Mouse (Mus musculus) CH12.LX (cell line): ENCODE data around the gene Atl1. TPM values are rescaled to one million over a fixed set of nuclear protein-coding genes. Genes with fewer than 3 reads are reported as not detected.

Experiments
- DNase-seq: peaks from one replicate; pipeline ENCODE4 v3.0.0-alpha.2; 2013; ENCODE audit errors: extremely low read depth
- H3K27ac ChIP-seq: 2 replicates; pipeline ENCODE4 v1.5.1; 2012; ENCODE audit warnings: low read depth, mild to moderate bottlenecking, control low read depth, moderate library complexity; ENCODE audit not compliant: insufficient read depth
- H3K27me3 ChIP-seq: replicated peaks from 2 replicates; pipeline ENCODE3; 2012; ENCODE audit warnings: inconsistent platforms
- H3K36me3 ChIP-seq, 2 experiments: replicated peaks in 1 of 2; 2 replicates each; pipeline versions ENCODE3 to v1.6.1; 2012; ENCODE audit warnings: inconsistent platforms in 1 of 2, low read length in 1 of 2, mild to moderate bottlenecking in 1 of 2, mixed read lengths in 1 of 2, moderate library complexity in 1 of 2; ENCODE audit not compliant: control insufficient read depth in 1 of 2, insufficient read depth in 1 of 2
- H3K4me1 ChIP-seq, 2 experiments: 2 replicates each; pipeline ENCODE4 v1.6.1; 2012; ENCODE audit warnings: inconsistent platforms in 1 of 2, moderate library complexity in 1 of 2; ENCODE audit not compliant: insufficient read depth in 2 of 2, control insufficient read depth in 1 of 2
- H3K4me2 ChIP-seq: 2 replicates; pipeline ENCODE4 v1.6.1; 2012; ENCODE audit warnings: low read depth, mild to moderate bottlenecking, control low read depth; ENCODE audit not compliant: poor library complexity, insufficient read depth, severe bottlenecking
- H3K4me3 ChIP-seq, 3 experiments: fragments of 150-350 bp in 1 of 3; sonication (generic) in 1 of 3; replicated peaks in 1 of 3; 2 replicates each; pipeline versions ENCODE3 to v1.5.1; 2011 to 2012; ENCODE audit warnings: low read depth in 2 of 3, low read length in 2 of 3, mild to moderate bottlenecking in 2 of 3, moderate library complexity in 2 of 3, control low read depth in 1 of 3, improper control_type of control experiment in 1 of 3, inconsistent platforms in 1 of 3, mixed read lengths in 1 of 3; ENCODE audit not compliant: poor library complexity in 1 of 3
- H3K79me2 ChIP-seq: replicated peaks from 2 replicates; pipeline ENCODE4 v1.6.1; 2012; ENCODE audit warnings: mild to moderate bottlenecking, moderate library complexity; ENCODE audit not compliant: control insufficient read depth, poor library complexity, insufficient read depth, severe bottlenecking; ENCODE audit errors: extremely low read depth
- H3K9ac ChIP-seq: 2 replicates; pipeline ENCODE4 v1.6.1; 2012; ENCODE audit warnings: low read depth, mild to moderate bottlenecking, control low read depth, moderate library complexity; ENCODE audit not compliant: insufficient read depth
- H3K9me3 ChIP-seq: replicated peaks from 2 replicates; pipeline ENCODE3; 2012; ENCODE audit warnings: low read length, inconsistent platforms, mixed read lengths
- BHLHE40 ChIP-seq: IDR thresholded peaks from 2 replicates; pipeline ENCODE4 v1.6.1; 2011; ENCODE audit warnings: mild to moderate bottlenecking, low read depth, low read length, improper control_type of control experiment
- CHD1 ChIP-seq: IDR thresholded peaks from 2 replicates; pipeline ENCODE4 v1.6.1; 2012; ENCODE audit warnings: low read depth, low read length, improper control_type of control experiment, inconsistent platforms
- CHD2 ChIP-seq: IDR thresholded peaks from 2 replicates; pipeline ENCODE4 v1.6.1; 2011; ENCODE audit warnings: low read length, improper control_type of control experiment
- CTCF ChIP-seq, 2 experiments: IDR thresholded peaks in 1 of 2; conservative IDR thresholded peaks in 1 of 2; 2 replicates each; pipeline ENCODE4 v1.5.1; 2011 to 2012; ENCODE audit warnings: low read depth in 2 of 2, low read length in 2 of 2, improper control_type of control experiment in 1 of 2, inconsistent platforms in 1 of 2, mild to moderate bottlenecking in 1 of 2, moderate library complexity in 1 of 2
- E2F4 ChIP-seq: IDR thresholded peaks from 2 replicates; pipeline ENCODE4 v1.6.1; 2011; ENCODE audit warnings: low read depth, low read length, improper control_type of control experiment; ENCODE audit not compliant: insufficient replicate concordance
- ETS1 ChIP-seq: conservative IDR thresholded peaks from 2 replicates; pipeline ENCODE4 v1.6.1; 2012; ENCODE audit warnings: low read depth, mild to moderate bottlenecking, inconsistent platforms, low read length, improper control_type of control experiment, moderate library complexity
- HCFC1 ChIP-seq: IDR thresholded peaks from 2 replicates; pipeline ENCODE4 v1.6.1; 2012; ENCODE audit warnings: low read depth, mild to moderate bottlenecking, inconsistent platforms, low read length, improper control_type of control experiment
- JUN ChIP-seq: IDR thresholded peaks from 2 replicates; pipeline ENCODE4 v1.6.1; 2011; ENCODE audit warnings: low read depth, mild to moderate bottlenecking, low read length, improper control_type of control experiment, moderate library complexity; ENCODE audit not compliant: insufficient read depth
- JUND ChIP-seq: conservative IDR thresholded peaks from 2 replicates; pipeline ENCODE4 v1.6.1; 2011; ENCODE audit warnings: low read depth, low read length, improper control_type of control experiment
- KAT2A ChIP-seq: IDR thresholded peaks from 2 replicates; pipeline ENCODE4 v1.6.1; 2012; ENCODE audit warnings: low read length, improper control_type of control experiment, inconsistent platforms; ENCODE audit not compliant: insufficient replicate concordance
- MAZ ChIP-seq: IDR thresholded peaks from 2 replicates; pipeline ENCODE4 v1.6.1; 2012; ENCODE audit warnings: low read depth, mild to moderate bottlenecking, inconsistent platforms, low read length, improper control_type of control experiment, moderate library complexity
- MEF2A ChIP-seq: IDR thresholded peaks from 2 replicates; pipeline ENCODE4 v1.6.1; 2014; ENCODE audit warnings: low read depth, mild to moderate bottlenecking, inconsistent platforms, low read length, improper control_type of control experiment, borderline replicate concordance
- MXI1 ChIP-seq: IDR thresholded peaks from 2 replicates; pipeline ENCODE4 v1.6.1; 2011; ENCODE audit warnings: mild to moderate bottlenecking, low read depth, low read length, improper control_type of control experiment
- MYC ChIP-seq: IDR thresholded peaks from 2 replicates; pipeline ENCODE4 v1.6.1; 2011; ENCODE audit warnings: low read depth, mild to moderate bottlenecking, improper control_type of control experiment, low read length
- NELFE ChIP-seq: IDR thresholded peaks from 2 replicates; pipeline ENCODE4 v1.6.1; 2011; ENCODE audit warnings: low read depth, low read length, improper control_type of control experiment
- NRF1 ChIP-seq: IDR thresholded peaks from 2 replicates; pipeline ENCODE4 v1.6.1; 2014; ENCODE audit warnings: low read depth, mild to moderate bottlenecking, inconsistent platforms, low read length, improper control_type of control experiment, moderate library complexity
- PAX5 ChIP-seq: IDR thresholded peaks from 2 replicates; pipeline ENCODE4 v1.6.1; 2012; ENCODE audit warnings: low read length, inconsistent platforms, mixed read lengths
- POLR2A ChIP-seq: IDR thresholded peaks from 2 replicates; pipeline ENCODE4 v1.6.1; 2011; ENCODE audit warnings: low read depth, mild to moderate bottlenecking, improper control_type of control experiment, low read length
- SMC3 ChIP-seq: IDR thresholded peaks from 2 replicates; pipeline ENCODE4 v1.6.1; 2011; ENCODE audit warnings: low read depth, low read length, improper control_type of control experiment
- TBP ChIP-seq: conservative IDR thresholded peaks from 2 replicates; pipeline ENCODE4 v1.6.1; 2011; ENCODE audit warnings: low read depth, low read length, improper control_type of control experiment
- TCF12 ChIP-seq: IDR thresholded peaks from 2 replicates; pipeline ENCODE4 v1.6.1; 2014; ENCODE audit warnings: low read depth, mild to moderate bottlenecking, inconsistent platforms, low read length, improper control_type of control experiment
- USF2 ChIP-seq: conservative IDR thresholded peaks from 2 replicates; pipeline ENCODE4 v1.6.1; 2011; ENCODE audit warnings: low read depth, low read length, improper control_type of control experiment
- ZKSCAN1 ChIP-seq: IDR thresholded peaks from 2 replicates; pipeline ENCODE4 v1.6.1; 2012; ENCODE audit warnings: low read depth, inconsistent platforms, low read length, improper control_type of control experiment, borderline replicate concordance
- ZMIZ1 ChIP-seq: IDR thresholded peaks from 2 replicates; pipeline ENCODE4 v1.6.1; 2012; ENCODE audit warnings: low read depth, mild to moderate bottlenecking, inconsistent platforms, low read length, improper control_type of control experiment
- dilution Hi-C: fragments of 300-500 bp; cut with MboI; formaldehyde crosslinking; loops from 2 replicates; pipeline ENCODE4 v1.14.3; 2020; ENCODE audit warnings: low sequenced_read_pairs; ENCODE audit not compliant: extremely low pct_unique_long_range_greater_than_20kb, extremely low pct_ligation_motif_present
- in situ Hi-C: fragments of 300-500 bp; cut with MboI; formaldehyde crosslinking; loops from 3 replicates; pipeline ENCODE4 v1.14.3; 2019; ENCODE audit warnings: low sequenced_read_pairs, low pct_ligation_motif_present, low pct_unique_long_range_greater_than_20kb, mixed read lengths
- polyA plus RNA-seq: library from polyadenylated mRNA; unstranded; fragments of >175 nt; gene quantifications from 2 replicates; pipeline ENCODE4 v1.2.1, GENCODE M21; 2012; ENCODE audit warnings: low read depth; ENCODE audit not compliant: insufficient read length
- total RNA-seq, 2 experiments: library from RNA; depleted of rRNA; stranded (reverse); fragments of 300-350 nt in 1 of 2; fragments of >200 nt in 1 of 2; gene quantifications; 2 replicates each; pipeline ENCODE4 v1.2.3; 2012 to 2014

Gene Atl1
- total and polyA plus RNA-seq, 3 experiments: 0.51 to 0.74 (median 0.64) TPM

GRCm38 (mm10) chr12:69898119-69898518 is 5.7 kb downstream of the Atl1 start:
- Histone ChIP-seq H3K79me2 (no peaks in the 10 kb centered on the region), H3K27me3 (no peaks in the 10 kb centered on the region), H3K9ac (no peak overlapping the region), H3K27ac (no peak overlapping the region), H3K4me1 (peaks cover 0 to 7% of the 10 kb centered on the region in 2 experiments; a peak in 2 of 4 replicates), H3K36me3 (no peaks in the 10 kb centered on the region), H3K4me3 (no peak overlapping the region), H3K4me2 (no peak overlapping the region), H3K9me3 (peaks cover 2% of the 10 kb centered on the region)
- dilution Hi-C loops: no loop called here
- TF ChIP-seq PAX5: no peak
- no peak for TF ChIP-seq MEF2A
- no peak for TF ChIP-seq ETS1
- TF ChIP-seq TCF12: no peak
- TF ChIP-seq MAZ: no peak
- no peak for TF ChIP-seq MYC
- TF ChIP-seq ZKSCAN1: no peak
- no peak for TF ChIP-seq TBP
- no peak for TF ChIP-seq POLR2A
- no peak for TF ChIP-seq BHLHE40
- no peak for TF ChIP-seq HCFC1
- TF ChIP-seq CHD2: no peak
- in situ Hi-C loops: loop anchor here (10.0 kb wide), 1 partner anchor 133 kb away; no protein-coding TSS in a partner anchor
- no peak for DNase-seq

GRCm38 (mm10) chr12:69904991-69905390 is 12.6 kb downstream of the Atl1 start:
- no peak for DNase-seq
- H3K4me1 ChIP-seq: no peaks in the 10 kb centered on the region; a peak in 1 of 4 replicates
- peaks cover 2% of the 10 kb centered on the region for H3K9me3 ChIP-seq
- no peak overlapping the region for H3K27ac ChIP-seq
- dilution Hi-C loops: no loop called here
- no peak overlapping the region for H3K4me2 ChIP-seq
- H3K27me3 ChIP-seq: no peaks in the 10 kb centered on the region
- TF ChIP-seq SMC3: no peak
- TF ChIP-seq BHLHE40: no peak
- no peak for TF ChIP-seq JUN
- no peak for TF ChIP-seq POLR2A
- TF ChIP-seq ZKSCAN1: no peak
- no peak for TF ChIP-seq TBP
- TF ChIP-seq MEF2A: no peak
- TF ChIP-seq CTCF (conservative IDR thresholded peaks at IDR 0.05 in 1 of 2, IDR thresholded peaks at IDR 0.05 in 1 of 2; ENCODE audit: low read depth in 2 of 2, low read length in 2 of 2): no peak
- no peak for TF ChIP-seq NELFE
- TF ChIP-seq CHD2: no peak
- TF ChIP-seq MXI1: no peak
- TF ChIP-seq CHD1: no peak
- no peak for TF ChIP-seq NRF1
- TF ChIP-seq ETS1: no peak
- no peak for TF ChIP-seq JUND
- TF ChIP-seq ZMIZ1: no peak
- TF ChIP-seq E2F4: no peak
- TF ChIP-seq KAT2A: no peak
- no peak for TF ChIP-seq USF2
- TF ChIP-seq, all 38 proteins: peak for 0
- Histone ChIP-seq H3K79me2 (no peaks in the 10 kb centered on the region), H3K9ac (no peak overlapping the region), H3K36me3 (peaks cover 0 to 1% of the 10 kb centered on the region in 2 experiments), H3K4me3 (no peak overlapping the region)
- in situ Hi-C loops: no loop called here
